Mouse (Mus musculus) CH12.LX (cell line): ENCODE data around the gene Lrrc28. TPM values are rescaled to one million over a fixed set of nuclear protein-coding genes. Genes with fewer than 3 reads are reported as not detected.

Experiments
- DNase-seq: peaks from one replicate; pipeline ENCODE4 v3.0.0-alpha.2; 2013; ENCODE audit errors: extremely low read depth
- H3K27ac ChIP-seq: 2 replicates; pipeline ENCODE4 v1.5.1; 2012; ENCODE audit warnings: low read depth, mild to moderate bottlenecking, control low read depth, moderate library complexity; ENCODE audit not compliant: insufficient read depth
- H3K27me3 ChIP-seq: replicated peaks from 2 replicates; pipeline ENCODE3; 2012; ENCODE audit warnings: inconsistent platforms
- H3K36me3 ChIP-seq, 2 experiments: replicated peaks in 1 of 2; 2 replicates each; pipeline versions ENCODE3 to v1.6.1; 2012; ENCODE audit warnings: inconsistent platforms in 1 of 2, low read length in 1 of 2, mild to moderate bottlenecking in 1 of 2, mixed read lengths in 1 of 2, moderate library complexity in 1 of 2; ENCODE audit not compliant: control insufficient read depth in 1 of 2, insufficient read depth in 1 of 2
- H3K4me1 ChIP-seq, 2 experiments: 2 replicates each; pipeline ENCODE4 v1.6.1; 2012; ENCODE audit warnings: inconsistent platforms in 1 of 2, moderate library complexity in 1 of 2; ENCODE audit not compliant: insufficient read depth in 2 of 2, control insufficient read depth in 1 of 2
- H3K4me2 ChIP-seq: 2 replicates; pipeline ENCODE4 v1.6.1; 2012; ENCODE audit warnings: low read depth, mild to moderate bottlenecking, control low read depth; ENCODE audit not compliant: poor library complexity, insufficient read depth, severe bottlenecking
- H3K4me3 ChIP-seq, 3 experiments: fragments of 150-350 bp in 1 of 3; sonication (generic) in 1 of 3; replicated peaks in 1 of 3; 2 replicates each; pipeline versions ENCODE3 to v1.5.1; 2011 to 2012; ENCODE audit warnings: low read depth in 2 of 3, low read length in 2 of 3, mild to moderate bottlenecking in 2 of 3, moderate library complexity in 2 of 3, control low read depth in 1 of 3, improper control_type of control experiment in 1 of 3, inconsistent platforms in 1 of 3, mixed read lengths in 1 of 3; ENCODE audit not compliant: poor library complexity in 1 of 3
- H3K79me2 ChIP-seq: replicated peaks from 2 replicates; pipeline ENCODE4 v1.6.1; 2012; ENCODE audit warnings: mild to moderate bottlenecking, moderate library complexity; ENCODE audit not compliant: control insufficient read depth, poor library complexity, insufficient read depth, severe bottlenecking; ENCODE audit errors: extremely low read depth
- H3K9ac ChIP-seq: 2 replicates; pipeline ENCODE4 v1.6.1; 2012; ENCODE audit warnings: low read depth, mild to moderate bottlenecking, control low read depth, moderate library complexity; ENCODE audit not compliant: insufficient read depth
- H3K9me3 ChIP-seq: replicated peaks from 2 replicates; pipeline ENCODE3; 2012; ENCODE audit warnings: low read length, inconsistent platforms, mixed read lengths
- HCFC1 ChIP-seq: IDR thresholded peaks from 2 replicates; pipeline ENCODE4 v1.6.1; 2012; ENCODE audit warnings: low read depth, mild to moderate bottlenecking, inconsistent platforms, low read length, improper control_type of control experiment
- IRF4 ChIP-seq: IDR thresholded peaks from 2 replicates; pipeline ENCODE4 v1.6.1; 2014; ENCODE audit warnings: low read depth, mild to moderate bottlenecking, inconsistent platforms, low read length, improper control_type of control experiment
- JUND ChIP-seq: conservative IDR thresholded peaks from 2 replicates; pipeline ENCODE4 v1.6.1; 2011; ENCODE audit warnings: low read depth, low read length, improper control_type of control experiment
- MAX ChIP-seq: IDR thresholded peaks from 2 replicates; pipeline ENCODE4 v1.6.1; 2011; ENCODE audit warnings: low read length, improper control_type of control experiment
- MYC ChIP-seq: IDR thresholded peaks from 2 replicates; pipeline ENCODE4 v1.6.1; 2011; ENCODE audit warnings: low read depth, mild to moderate bottlenecking, improper control_type of control experiment, low read length
- NRF1 ChIP-seq: IDR thresholded peaks from 2 replicates; pipeline ENCODE4 v1.6.1; 2014; ENCODE audit warnings: low read depth, mild to moderate bottlenecking, inconsistent platforms, low read length, improper control_type of control experiment, moderate library complexity
- POLR2AphosphoS2 ChIP-seq: IDR thresholded peaks from 2 replicates; pipeline ENCODE4 v1.6.1; 2011; ENCODE audit warnings: low read depth, low read length, improper control_type of control experiment
- RCOR1 ChIP-seq: conservative IDR thresholded peaks from 2 replicates; pipeline ENCODE4 v1.6.1; 2012; ENCODE audit warnings: low read depth, mild to moderate bottlenecking, inconsistent platforms, low read length, improper control_type of control experiment
- SIN3A ChIP-seq: IDR thresholded peaks from 2 replicates; pipeline ENCODE4 v1.6.1; 2012; ENCODE audit warnings: low read length, improper control_type of control experiment, inconsistent platforms
- TBP ChIP-seq: conservative IDR thresholded peaks from 2 replicates; pipeline ENCODE4 v1.6.1; 2011; ENCODE audit warnings: low read depth, low read length, improper control_type of control experiment
- USF1 ChIP-seq: IDR thresholded peaks from 2 replicates; pipeline ENCODE4 v1.6.1; 2014; ENCODE audit warnings: low read depth, mild to moderate bottlenecking, inconsistent platforms, low read length, improper control_type of control experiment
- ZNF384 ChIP-seq: IDR thresholded peaks from 2 replicates; pipeline ENCODE4 v1.6.1; 2012; ENCODE audit warnings: low read depth, low read length, improper control_type of control experiment, inconsistent platforms
- dilution Hi-C: fragments of 300-500 bp; cut with MboI; formaldehyde crosslinking; loops from 2 replicates; pipeline ENCODE4 v1.14.3; 2020; ENCODE audit warnings: low sequenced_read_pairs; ENCODE audit not compliant: extremely low pct_unique_long_range_greater_than_20kb, extremely low pct_ligation_motif_present
- in situ Hi-C: fragments of 300-500 bp; cut with MboI; formaldehyde crosslinking; loops from 3 replicates; pipeline ENCODE4 v1.14.3; 2019; ENCODE audit warnings: low sequenced_read_pairs, low pct_ligation_motif_present, low pct_unique_long_range_greater_than_20kb, mixed read lengths
- polyA plus RNA-seq: library from polyadenylated mRNA; unstranded; fragments of >175 nt; gene quantifications from 2 replicates; pipeline ENCODE4 v1.2.1, GENCODE M21; 2012; ENCODE audit warnings: low read depth; ENCODE audit not compliant: insufficient read length
- total RNA-seq, 2 experiments: library from RNA; depleted of rRNA; stranded (reverse); fragments of 300-350 nt in 1 of 2; fragments of >200 nt in 1 of 2; gene quantifications; 2 replicates each; pipeline ENCODE4 v1.2.3; 2012 to 2014

Gene Lrrc28
- total and polyA plus RNA-seq, 3 experiments = 41.6 to 63.5 (median 59.2) TPM

DNA sequence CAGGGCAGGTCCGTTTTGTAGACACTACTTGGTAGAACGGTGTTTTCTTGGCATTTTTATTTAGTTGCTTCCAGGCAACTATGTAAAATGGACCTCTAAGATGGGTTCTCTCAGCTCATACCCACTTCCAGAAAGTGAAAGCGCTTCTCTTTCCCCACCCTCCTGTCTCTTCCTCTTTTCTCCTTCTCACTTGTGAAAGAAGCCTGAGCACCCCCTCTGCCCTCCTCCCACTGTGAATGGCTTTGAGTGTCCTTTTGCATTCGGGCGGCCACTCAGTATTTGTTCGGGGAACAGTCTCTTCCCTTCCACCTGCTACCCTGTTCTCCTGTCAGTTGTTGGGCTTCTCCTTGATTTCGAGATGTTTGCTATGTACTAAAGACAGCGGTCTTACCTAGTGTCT is 180.4 kb downstream of the Lrrc28 start:
- Histone ChIP-seq H3K36me3 (no peaks in the 10 kb centered on the region), H3K9me3 (no peaks in the 10 kb centered on the region), H3K27me3 (no peaks in the 10 kb centered on the region), H3K4me1 (peaks cover 15 to 50% of the 10 kb centered on the region in 2 experiments), H3K4me3 (no peak overlapping the region), H3K9ac (no peak overlapping the region), H3K79me2 (no peaks in the 10 kb centered on the region), H3K27ac (no peak overlapping the region), H3K4me2 (no peak overlapping the region)
- dilution Hi-C loops (no loop called here), in situ Hi-C loops (no loop called here)
- DNase-seq = no peak
- TF ChIP-seq SIN3A (no peak), MAX (no peak), HCFC1 (no peak), JUND (no peak), IRF4 (peak; percentile 21; the same call in 1 of the 2 replicates)

GRCm38 (mm10) chr7:67463565-67463964 is 181.5 kb downstream of the Lrrc28 start:
- H3K9ac ChIP-seq = no peak overlapping the region
- peaks cover 15 to 50% of the 10 kb centered on the region in 2 experiments for H3K4me1 ChIP-seq
- no peaks in the 10 kb centered on the region for H3K36me3 ChIP-seq
- H3K27ac ChIP-seq = no peak overlapping the region
- no peak for TF ChIP-seq HCFC1
- no peak for TF ChIP-seq ZNF384
- no peak for TF ChIP-seq MYC
- TF ChIP-seq NRF1 = no peak
- TF ChIP-seq POLR2AphosphoS2 = no peak
- no peak for TF ChIP-seq USF1
- no peak for TF ChIP-seq RCOR1
- no peak for TF ChIP-seq TBP
- DNase-seq = no peak
- no peaks in the 10 kb centered on the region for H3K27me3 ChIP-seq
- in situ Hi-C loops (no loop called here), dilution Hi-C loops (no loop called here)
- no peaks in the 10 kb centered on the region for H3K9me3 ChIP-seq
- no peak overlapping the region for H3K4me3 ChIP-seq
- H3K79me2 ChIP-seq = no peaks in the 10 kb centered on the region
- H3K4me2 ChIP-seq = no peak overlapping the region

Other genes with a start within 250 kb of the Lrrc28 start
- gene Ttc23, start 2.1 kb upstream of the Lrrc28 start, total RNA-seq (2012; rRNA removed) = 0.89 and 1.6 TPM in 2 replicates
- 1.6 and 2.5 TPM in 2 replicates for gene Ttc23, start 2.1 kb upstream of the Lrrc28 start, total RNA-seq (2014; rRNA removed)
- 0.93 TPM in 2 replicates for gene Ttc23, start 2.1 kb upstream of the Lrrc28 start, polyA plus RNA-seq
- not detected in 2 replicates for gene Synm, start 114.5 kb upstream of the Lrrc28 start, total RNA-seq (2012; rRNA removed)
- gene Synm, start 114.5 kb upstream of the Lrrc28 start, total RNA-seq (2014; rRNA removed) = not detected in 2 replicates
- not detected in 2 replicates for gene Synm, start 114.5 kb upstream of the Lrrc28 start, polyA plus RNA-seq